Mouse (Mus musculus) intestine, embryonic 14.5 days (tissue): ENCODE measurements around the gene 1700020A23Rik. TPM values are rescaled to one million over a fixed set of nuclear protein-coding genes. Genes with fewer than 3 reads are reported as not detected.
"Not testable (repeated sequence)": the region's sequence is repeated elsewhere in the genome, so short reads cannot be mapped to it uniquely, and the experiment has no call there.

Source experiments
- ATAC-seq: fragments of 200-750 bp; cut with Nextera tagmentation; replicated peaks from 2 replicates; pipeline ENCODE4 v1.8.0; 2017; ENCODE audit warnings: low read depth, moderate number of reproducible peaks, moderate TSS enrichment, moderate library complexity; ENCODE audit not compliant: low FRiP score, low TSS enrichment
- DNase-seq: peaks from one replicate; pipeline ENCODE4 v3.0.0-alpha.2; 2018; ENCODE audit warnings: low spot score
- H3K27ac ChIP-seq: fragments of 300-500 bp; sonication (generic); 2 replicates; pipeline ENCODE4 v1.5.1; 2014; ENCODE audit warnings: low read depth, mild to moderate bottlenecking, control low read depth
- H3K27me3 ChIP-seq: fragments of 300-500 bp; sonication (generic); replicated peaks from 2 replicates; pipeline ENCODE4 v1.6.1; 2014; ENCODE audit warnings: low read length, control low read depth; ENCODE audit not compliant: control insufficient read depth, insufficient read depth
- H3K36me3 ChIP-seq: fragments of 300-500 bp; sonication (generic); 2 replicates; pipeline ENCODE4 v1.6.1; 2014; ENCODE audit warnings: low read length, control low read depth; ENCODE audit not compliant: control insufficient read depth, insufficient read depth
- H3K4me1 ChIP-seq: fragments of 300-500 bp; sonication (generic); replicated peaks from 2 replicates; pipeline ENCODE4 v1.6.1; 2014; ENCODE audit warnings: low read length, control low read depth, mixed read lengths; ENCODE audit not compliant: control insufficient read depth, insufficient read depth
- H3K4me2 ChIP-seq: fragments of 300-500 bp; sonication (generic); 2 replicates; pipeline ENCODE4 v1.6.1; 2014; ENCODE audit warnings: low read length
- H3K4me3 ChIP-seq: fragments of 300-500 bp; sonication (generic); 2 replicates; pipeline ENCODE4 v1.5.1; 2014; ENCODE audit warnings: low read depth, low read length, control low read depth, mixed read lengths
- H3K9ac ChIP-seq: fragments of 300-500 bp; sonication (generic); 2 replicates; pipeline ENCODE4 v1.6.1; 2014; ENCODE audit warnings: mild to moderate bottlenecking, low read length
- H3K9me3 ChIP-seq: fragments of 300-500 bp; sonication (generic); 2 replicates; pipeline ENCODE4 v1.6.1; 2016; ENCODE audit warnings: low read length, control low read depth; ENCODE audit not compliant: control insufficient read depth
- WGBS: fragments of 180-500 bp; shearing (Covaris S2); extraction: QIAGEN DNeasy Blood & Tissue Kit; methylation state at CpG from one replicate; pipeline ENCODE4 v1.1.7; 2014; 5-methylcytosine and 5-hydroxymethylcytosine counted together
- polyA plus RNA-seq: library from polyadenylated mRNA; unstranded; fragments of >200 nt; fragmentation: Nextera tagmentation; extraction: Ambion mirVana; gene quantifications from 2 replicates; pipeline ENCODE4 v1.2.1, GENCODE M21; 2014

Gene 1700020A23Rik
- 0.52 TPM in 1 of 2 replicates, not detected in the other for polyA plus RNA-seq

DNA sequence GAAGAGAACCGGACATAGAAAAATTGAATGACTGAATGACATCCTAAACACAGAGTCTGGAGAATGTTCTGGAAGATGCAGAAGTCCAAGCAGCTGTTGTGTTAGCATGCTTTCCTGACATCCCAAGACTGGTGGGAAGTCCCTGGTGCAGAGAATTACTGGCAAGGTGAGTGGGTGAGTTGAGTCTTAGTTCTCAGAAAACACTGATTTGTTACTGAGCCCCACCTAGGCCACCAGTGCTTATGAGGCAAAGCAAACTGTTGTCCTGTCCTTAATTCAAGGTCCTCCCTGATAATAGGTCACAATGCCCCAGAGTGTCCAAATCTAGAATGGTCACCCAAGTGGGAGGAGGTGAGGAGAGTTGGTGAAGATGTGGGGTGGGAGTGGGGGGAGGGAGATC lies at the start of gene 1700020A23Rik, which contains the start of gene Gm28372:
1700020A23Rik (plus strand) TSS at position 321 of the 400 bp plus-strand sequence.
Gm28372 (plus strand) TSS at position 301 of the 400 bp plus-strand sequence.
- Histone ChIP-seq H3K4me3 (no peak within 1 kb of the TSS), H3K4me1 (no peaks in the 10 kb centered on the region; the same call in 1 of the 2 replicates), H3K4me2 (no peak within 1 kb of the TSS), H3K36me3 (no peaks in the 10 kb centered on the region), H3K9ac (no peak within 1 kb of the TSS), H3K27me3 (no peaks in the 10 kb centered on the region), H3K27ac (no peak within 1 kb of the TSS), H3K9me3 (no peaks in the 10 kb centered on the region)
- no peak for DNase-seq
- WGBS: 83% methylated on average over 1 of the region's 1 CpGs
- ATAC-seq: no peak

DNA sequence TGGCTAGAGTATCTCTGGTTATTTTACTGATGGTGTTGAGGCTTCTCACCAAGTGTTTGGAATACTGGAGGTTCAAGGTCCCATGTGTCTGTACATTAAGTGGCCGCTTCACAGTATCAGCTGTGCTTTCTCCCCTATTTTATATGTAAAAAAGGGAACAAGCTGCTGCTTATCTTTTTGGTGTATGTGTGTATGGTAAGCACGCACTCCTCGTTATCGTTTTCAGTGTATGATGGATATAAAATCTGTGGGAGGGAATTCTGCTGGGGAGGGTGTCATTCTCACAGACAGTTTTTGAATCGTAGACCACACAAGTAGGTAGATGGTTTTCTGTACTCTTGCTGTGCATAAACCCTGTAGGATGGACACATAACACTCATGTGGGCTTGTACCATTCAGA lies 47.5 kb upstream of the 1700020A23Rik start:
- WGBS: 93% methylated on average over 5 of the region's 5 CpGs
- no peaks in the 10 kb centered on the region for H3K9me3 ChIP-seq
- no peaks in the 10 kb centered on the region for H3K4me1 ChIP-seq
- H3K4me3 ChIP-seq: no peak overlapping the region
- H3K36me3 ChIP-seq: no peaks in the 10 kb centered on the region
- no peak overlapping the region for H3K4me2 ChIP-seq
- peaks cover 37% of the 10 kb centered on the region for H3K27me3 ChIP-seq
- ATAC-seq (no peak), DNase-seq (no peak)
- H3K9ac ChIP-seq: no peak overlapping the region
- H3K27ac ChIP-seq: no peak overlapping the region

DNA sequence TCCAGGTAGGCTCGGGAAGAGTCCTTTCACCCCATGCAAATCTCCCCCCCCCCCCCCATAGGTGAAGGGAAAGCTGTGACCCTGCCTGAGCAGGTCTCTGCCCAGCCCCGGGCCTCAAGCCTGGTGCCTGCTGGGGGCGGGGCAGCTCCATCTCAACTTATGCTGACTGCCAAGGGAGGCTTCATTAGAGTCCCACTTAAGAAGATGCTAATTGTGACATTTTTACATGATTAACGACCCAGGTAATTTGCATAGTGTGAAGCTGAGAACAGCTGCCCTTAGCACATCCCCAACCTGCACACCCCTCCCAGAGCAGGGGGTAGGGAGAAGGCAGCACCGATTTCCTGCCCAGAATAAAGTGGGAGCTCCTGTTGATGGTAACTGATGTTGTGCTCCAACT lies 46.2 kb upstream of the 1700020A23Rik start:
- H3K9ac ChIP-seq: no peak overlapping the region

DNA sequence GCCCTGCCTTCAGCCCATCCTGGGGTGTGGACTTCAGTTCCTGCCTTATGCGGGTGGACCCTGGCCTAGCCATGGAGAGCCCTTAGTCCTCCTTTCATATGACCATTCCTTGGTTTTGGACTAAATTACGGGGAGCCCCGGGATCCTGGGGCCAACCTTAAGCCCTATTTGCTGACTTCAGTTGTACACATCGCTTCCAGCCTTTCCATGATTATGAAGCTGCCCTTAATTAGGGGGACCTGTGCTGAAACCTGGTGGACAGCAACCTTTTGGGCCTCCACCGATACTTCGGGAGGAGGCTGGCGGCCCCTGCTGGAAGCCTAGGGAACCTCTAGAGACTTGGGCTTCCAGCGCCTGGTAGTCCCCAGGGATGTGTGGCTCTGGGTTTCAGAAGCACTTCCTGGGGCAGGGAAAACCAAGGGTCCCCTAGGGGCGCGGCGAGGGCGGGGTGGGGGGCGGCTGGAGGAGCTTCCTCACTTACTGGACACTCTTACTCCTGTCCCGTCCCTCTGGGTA lies 42.5 kb upstream of the 1700020A23Rik start:
- ATAC-seq: no peak

More for the DNA sequence above, 46.2 kb upstream of the 1700020A23Rik start:
- ATAC-seq (no peak), DNase-seq (no peak)
- peaks cover 48% of the 10 kb centered on the region for H3K27me3 ChIP-seq
- H3K4me1 ChIP-seq: no peaks in the 10 kb centered on the region
- H3K4me2 ChIP-seq: no peak overlapping the region
- H3K36me3 ChIP-seq: no peaks in the 10 kb centered on the region
- H3K4me3 ChIP-seq: no peak overlapping the region
- no peak overlapping the region for H3K27ac ChIP-seq
- 14% methylated on average over 5 of the region's 5 CpGs for WGBS
- H3K9me3 ChIP-seq: no peaks in the 10 kb centered on the region

DNA sequence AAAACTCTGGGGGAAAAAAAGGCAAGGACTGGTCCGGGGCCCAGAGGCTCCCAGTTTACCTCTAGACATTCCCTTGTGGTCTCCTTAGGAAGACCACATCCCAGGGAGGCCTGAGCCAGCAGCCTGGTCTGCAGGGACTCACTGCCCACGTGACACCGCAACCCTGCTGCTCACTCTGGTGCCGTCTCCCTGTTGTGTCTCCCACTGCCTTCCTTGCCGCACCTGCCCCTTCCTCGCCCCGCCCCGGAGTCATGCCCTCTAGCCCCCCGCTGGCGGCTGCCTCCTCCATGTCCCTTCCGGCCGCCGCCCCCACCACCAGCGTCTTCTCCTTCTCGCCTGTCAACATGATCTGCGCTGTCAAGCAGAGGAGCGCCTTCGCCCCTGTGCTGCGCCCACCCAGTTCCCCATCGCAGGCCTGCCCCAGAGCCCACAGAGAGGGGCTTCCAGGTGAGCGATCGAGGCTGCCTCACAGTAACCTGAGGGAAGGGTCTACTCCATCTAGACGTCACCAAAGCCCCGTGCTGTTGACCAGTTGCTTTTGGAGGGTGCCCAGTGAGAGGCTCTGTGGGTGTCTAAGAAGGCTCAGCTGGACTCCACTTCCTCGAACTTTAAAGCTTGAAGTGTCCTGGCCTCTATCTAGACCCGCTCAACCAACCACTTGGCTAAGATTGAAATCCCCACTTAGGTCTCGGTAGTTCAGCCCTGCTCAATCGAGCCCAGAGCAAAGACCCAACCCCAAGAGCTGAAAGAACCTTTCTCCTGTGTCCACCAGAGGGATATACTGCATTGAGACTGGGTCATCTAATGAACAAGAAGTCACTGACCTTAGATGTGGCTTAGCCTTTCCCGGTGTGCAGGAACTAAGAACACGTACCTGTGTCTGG lies 39.6 kb upstream of the 1700020A23Rik start:
- DNase-seq (no peak), ATAC-seq (peak; percentile 50)
- peak overlapping the region; percentile 8; the same call in 1 of the 2 replicates for H3K9ac ChIP-seq

More for the DNA sequence above, 42.5 kb upstream of the 1700020A23Rik start:
- Histone ChIP-seq H3K27ac (no peak overlapping the region), H3K4me1 (no peaks in the 10 kb centered on the region), H3K9me3 (no peaks in the 10 kb centered on the region), H3K36me3 (no peaks in the 10 kb centered on the region), H3K4me2 (no peak overlapping the region), H3K27me3 (peaks cover 48% of the 10 kb centered on the region), H3K9ac (no peak overlapping the region), H3K4me3 (no peak overlapping the region)
- peak; percentile 83 for DNase-seq
- 10% methylated on average over 14 of the region's 14 CpGs for WGBS

DNA sequence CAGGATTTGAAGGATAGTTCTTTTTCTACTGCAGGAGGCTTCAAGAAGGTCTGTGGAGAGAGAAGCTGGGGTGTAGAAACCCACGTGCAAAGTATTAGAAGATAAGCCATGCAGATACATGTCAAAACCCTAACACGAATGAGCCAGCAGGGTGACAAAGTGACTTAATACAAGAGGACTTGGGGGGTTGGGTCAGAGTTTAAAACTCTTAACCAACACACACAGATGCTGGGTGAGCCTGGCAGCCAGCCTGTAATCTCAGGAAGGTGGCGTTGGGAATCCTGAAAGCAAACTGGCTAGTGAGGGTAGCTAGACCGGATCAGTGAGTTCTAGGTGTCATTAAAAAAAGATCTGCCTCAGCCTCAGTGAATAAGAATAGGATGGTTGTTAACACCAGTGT lies 37.7 kb upstream of the 1700020A23Rik start:
- 63% methylated on average over 4 of the region's 4 CpGs for WGBS
- Histone ChIP-seq H3K4me1 (no peaks in the 10 kb centered on the region), H3K9ac (no peak overlapping the region), H3K4me3 (no peak overlapping the region), H3K27ac (no peak overlapping the region), H3K4me2 (no peak overlapping the region), H3K27me3 (peaks cover 13% of the 10 kb centered on the region), H3K36me3 (no peaks in the 10 kb centered on the region), H3K9me3 (no peaks in the 10 kb centered on the region)
- DNase-seq (no peak), ATAC-seq (no peak)

More for the DNA sequence above, 39.6 kb upstream of the 1700020A23Rik start:
- Histone ChIP-seq H3K9me3 (no peaks in the 10 kb centered on the region), H3K27me3 (peaks cover 31% of the 10 kb centered on the region), H3K27ac (no peak overlapping the region), H3K4me3 (peak overlapping the region; percentile 28), H3K4me2 (peak overlapping the region; percentile 47), H3K36me3 (no peaks in the 10 kb centered on the region), H3K4me1 (no peaks in the 10 kb centered on the region)
- 16% methylated on average over 30 of the region's 30 CpGs for WGBS

DNA sequence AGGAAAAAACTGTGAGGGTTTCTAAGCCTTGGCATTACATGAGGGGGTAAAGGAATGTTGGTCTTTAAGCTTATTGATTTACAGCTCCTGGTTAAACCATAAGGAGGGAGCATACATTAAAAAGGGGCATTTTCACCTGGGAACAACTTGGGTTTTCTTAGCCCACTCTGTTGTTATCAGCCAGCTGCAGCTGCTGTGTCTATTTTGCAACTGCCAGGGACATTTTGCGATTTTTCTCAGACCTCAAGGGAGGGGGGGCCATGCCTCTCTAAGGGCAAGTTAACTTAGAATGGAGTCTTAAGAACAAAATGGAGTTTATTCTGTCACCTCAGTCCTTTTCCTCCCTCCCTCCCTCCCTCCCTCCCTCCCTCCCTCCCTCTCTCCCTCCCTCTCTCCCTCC lies 32.0 kb upstream of the 1700020A23Rik start:
- not testable (repeated sequence) for H3K27ac ChIP-seq, H3K9me3 ChIP-seq, H3K4me2 ChIP-seq, ATAC-seq, H3K36me3 ChIP-seq, H3K9ac ChIP-seq, H3K4me1 ChIP-seq, H3K27me3 ChIP-seq, H3K4me3 ChIP-seq, DNase-seq
- WGBS: 14% methylated on average over 1 of the region's 1 CpGs

DNA sequence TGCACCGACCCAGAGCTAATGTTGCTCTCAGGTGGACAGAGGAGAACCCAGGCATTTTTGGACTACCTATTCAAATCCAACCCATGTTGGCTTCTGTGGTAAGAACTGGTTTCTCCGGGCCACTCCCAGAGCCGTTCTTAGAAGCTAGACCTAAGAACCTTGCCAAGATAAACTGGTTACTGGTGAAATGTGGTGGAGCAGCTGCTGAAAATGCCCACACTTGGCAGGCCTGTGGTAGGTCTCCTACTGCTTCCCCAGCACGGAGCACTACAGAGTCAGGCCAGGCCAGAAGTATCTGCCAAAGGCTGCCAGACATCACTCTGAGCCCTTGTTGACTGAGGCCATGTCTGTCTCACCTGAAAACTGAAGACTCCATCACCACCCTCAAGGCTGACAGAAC lies 30.1 kb upstream of the 1700020A23Rik start:
- no peak for ATAC-seq
- H3K4me1 ChIP-seq: no peaks in the 10 kb centered on the region
- no peaks in the 10 kb centered on the region for H3K27me3 ChIP-seq
- no peaks in the 10 kb centered on the region for H3K36me3 ChIP-seq
- no peak overlapping the region for H3K27ac ChIP-seq
- no peak overlapping the region for H3K9ac ChIP-seq
- no peak overlapping the region for H3K4me3 ChIP-seq
- no peak for DNase-seq
- H3K9me3 ChIP-seq: no peaks in the 10 kb centered on the region
- 78% methylated on average over 4 of the region's 4 CpGs for WGBS
- H3K4me2 ChIP-seq: no peak overlapping the region
